Mouse (Mus musculus) limb, embryonic 14.5 days (tissue): ENCODE results near the gene Nefh. TPM values are rescaled to one million over a fixed set of nuclear protein-coding genes. Genes with fewer than 3 reads are reported as not detected.
A peak's percentile ranks its signal among the peaks of the same experiment; 100 is the strongest.

Experiments used
- ATAC-seq: fragments of 200-750 bp; cut with Nextera tagmentation; 2 replicates; pipeline ENCODE4 v1.8.0; 2017; ENCODE audit warnings: low read depth, moderate number of reproducible peaks, moderate TSS enrichment; ENCODE audit not compliant: low FRiP score
- DNase-seq: peaks from one replicate; pipeline ENCODE4 v3.0.0-alpha.2; 2015; ENCODE audit warnings: low spot score
- H3K27ac ChIP-seq: fragments of 300-500 bp; sonication (generic); replicated peaks from 2 replicates; pipeline ENCODE4 v1.5.1; 2014; ENCODE audit warnings: low read depth, mild to moderate bottlenecking, low read length, moderate library complexity, mixed read lengths
- H3K27me3 ChIP-seq: fragments of 300-500 bp; sonication (generic); 2 replicates; pipeline ENCODE4 v1.6.1; 2014; ENCODE audit warnings: low read length, mixed read lengths; ENCODE audit not compliant: control insufficient read depth, insufficient read depth
- H3K36me3 ChIP-seq: fragments of 300-500 bp; sonication (generic); 2 replicates; pipeline ENCODE4 v1.6.1; 2014; ENCODE audit warnings: mild to moderate bottlenecking, low read length, moderate library complexity, mixed read lengths; ENCODE audit not compliant: control insufficient read depth, insufficient read depth
- H3K4me1 ChIP-seq: fragments of 300-500 bp; sonication (generic); 2 replicates; pipeline ENCODE4 v1.6.1; 2014; ENCODE audit warnings: antibody characterized with exemption, low read length, mixed read lengths; ENCODE audit not compliant: control insufficient read depth, insufficient read depth
- H3K4me2 ChIP-seq: fragments of 300-500 bp; sonication (generic); replicated peaks from 2 replicates; pipeline ENCODE4 v1.6.1; 2014; ENCODE audit warnings: low read depth, mild to moderate bottlenecking, low read length, moderate library complexity; ENCODE audit not compliant: severe bottlenecking
- H3K4me3 ChIP-seq: fragments of 300-500 bp; sonication (generic); replicated peaks from 2 replicates; pipeline ENCODE4 v1.5.1; 2014; ENCODE audit warnings: low read length
- H3K9ac ChIP-seq: fragments of 300-500 bp; sonication (generic); 2 replicates; pipeline ENCODE4 v1.6.1; 2014; ENCODE audit warnings: mild to moderate bottlenecking, low read depth, low read length, moderate library complexity; ENCODE audit not compliant: severe bottlenecking
- H3K9me3 ChIP-seq: fragments of 300-500 bp; sonication (generic); 2 replicates; pipeline ENCODE4 v1.6.1; 2016; ENCODE audit warnings: low read length; ENCODE audit not compliant: control insufficient read depth
- POLR2A ChIP-seq: fragments of 200-500 bp; IDR thresholded peaks from 2 replicates; pipeline ENCODE4 v1.8.0; 2012; ENCODE audit warnings: inconsistent platforms, mild to moderate bottlenecking, moderate library complexity, borderline replicate concordance; ENCODE audit not compliant: insufficient read depth, insufficient read length; ENCODE audit errors: extremely low read depth
- WGBS: fragments of 180-500 bp; shearing (Covaris S2); extraction: QIAGEN DNeasy Blood & Tissue Kit; methylation state at CpG from one replicate; pipeline ENCODE4 v1.1.7; 2014; 5-methylcytosine and 5-hydroxymethylcytosine counted together
- microRNA-seq: library from miRNA; unstranded; fragments of <30 nt; microRNA quantifications from one replicate; pipeline ENCODE4, GENCODE M21; 2016
- polyA plus RNA-seq, 2 experiments: library from polyadenylated mRNA; depleted of rRNA in 1 of 2; stranded (reverse) in 1 of 2; unstranded in 1 of 2; fragments of >200 nt; fragmentation: Nextera tagmentation in 1 of 2; extraction: Ambion mirVana in 1 of 2; gene quantifications; 2 replicates each; pipeline versions ENCODE4 v1.2.1 to v1.2.3; 2012 to 2014

Nefh gene
- polyA plus RNA-seq, 2 experiments, result 0.23 to 0.28 TPM

GRCm38 (mm10) chr11:4894848-4895816, 52.7 kb downstream of the Nefh start, which contains the start of gene Thoc5:
Gene Thoc5, plus strand, starts transcription at chr11:4895320.
- WGBS, result 4% methylated on average over 49 of the region's 52 CpGs
- Histone ChIP-seq H3K27me3 (no peaks in the 10 kb centered on the region), H3K36me3 (peaks cover 35% of the 10 kb centered on the region), H3K9me3 (no peaks in the 10 kb centered on the region), H3K27ac (peak within 1 kb of the TSS; percentile 45; the same call in 1 of the 2 replicates), H3K4me1 (peaks cover 5% of the 10 kb centered on the region), H3K4me2 (peak within 1 kb of the TSS; percentile 85), H3K4me3 (peak within 1 kb of the TSS; percentile 79), H3K9ac (peak within 1 kb of the TSS; percentile 73)
- ATAC-seq, result peak; percentile 91
- peak; percentile 79 for DNase-seq
- TF ChIP-seq POLR2A, result peak; percentile 69; the same call in 1 of the 2 replicates

Small RNA genes lying within 50 kb of the gene (microRNA-seq; reads per million reads assigned to microRNA genes)
- gene Mir6918, result not detected

Other genes with a start within 250 kb of the Nefh start
- 607 and 868 TPM in 2 replicates for gene Uqcr10, start 243.7 kb downstream of the Nefh start, polyA plus RNA-seq (2012; rRNA removed)
- gene Uqcr10, start 243.7 kb downstream of the Nefh start, polyA plus RNA-seq (2014; fragmentation: Nextera tagmentation; extraction: Ambion mirVana), result 681 and 756 TPM in 2 replicates
- gene Zmat5, start 243.4 kb downstream of the Nefh start, polyA plus RNA-seq (2012; rRNA removed), result 42.1 TPM in 2 replicates
- gene Zmat5, start 243.4 kb downstream of the Nefh start, polyA plus RNA-seq (2014; fragmentation: Nextera tagmentation; extraction: Ambion mirVana), result 56.4 and 61.3 TPM in 2 replicates
- gene Cabp7, start 201.3 kb downstream of the Nefh start, polyA plus RNA-seq (2012; rRNA removed), result 0.10 and 0.14 TPM in 2 replicates
- 0.12 and 0.17 TPM in 2 replicates for gene Cabp7, start 201.3 kb downstream of the Nefh start, polyA plus RNA-seq (2014; fragmentation: Nextera tagmentation; extraction: Ambion mirVana)
- gene Nf2, start 98.5 kb downstream of the Nefh start, polyA plus RNA-seq (2012; rRNA removed), result 64.9 and 71.5 TPM in 2 replicates
- 37.7 and 44.8 TPM in 2 replicates for gene Nf2, start 98.5 kb downstream of the Nefh start, polyA plus RNA-seq (2014; fragmentation: Nextera tagmentation; extraction: Ambion mirVana)
- gene Nipsnap1, start 74.1 kb downstream of the Nefh start, polyA plus RNA-seq (2012; rRNA removed), result 34.7 and 38.0 TPM in 2 replicates
- gene Nipsnap1, start 74.1 kb downstream of the Nefh start, polyA plus RNA-seq (2014; fragmentation: Nextera tagmentation; extraction: Ambion mirVana), result 42.9 and 53.8 TPM in 2 replicates
- 32.0 and 39.0 TPM in 2 replicates for gene Thoc5, start 52.7 kb downstream of the Nefh start, polyA plus RNA-seq (2012; rRNA removed)
- 34.0 and 36.5 TPM in 2 replicates for gene Thoc5, start 52.7 kb downstream of the Nefh start, polyA plus RNA-seq (2014; fragmentation: Nextera tagmentation; extraction: Ambion mirVana)
- gene Ap1b1, start 38.8 kb upstream of the Nefh start, polyA plus RNA-seq (2012; rRNA removed), result 52.0 and 59.8 TPM in 2 replicates
- 49.0 and 51.3 TPM in 2 replicates for gene Ap1b1, start 38.8 kb upstream of the Nefh start, polyA plus RNA-seq (2014; fragmentation: Nextera tagmentation; extraction: Ambion mirVana)
- 8.6 and 11.2 TPM in 2 replicates for gene Rasl10a, start 110.1 kb upstream of the Nefh start, polyA plus RNA-seq (2012; rRNA removed)
- 5.9 and 6.6 TPM in 2 replicates for gene Rasl10a, start 110.1 kb upstream of the Nefh start, polyA plus RNA-seq (2014; fragmentation: Nextera tagmentation; extraction: Ambion mirVana)
- 41.4 and 54.1 TPM in 2 replicates for gene Gas2l1, start 117.3 kb upstream of the Nefh start, polyA plus RNA-seq (2012; rRNA removed)
- 38.0 and 43.9 TPM in 2 replicates for gene Gas2l1, start 117.3 kb upstream of the Nefh start, polyA plus RNA-seq (2014; fragmentation: Nextera tagmentation; extraction: Ambion mirVana)
- gene Rhbdd3, start 150.9 kb upstream of the Nefh start, polyA plus RNA-seq (2012; rRNA removed), result 48.1 and 63.9 TPM in 2 replicates
- 24.6 and 27.4 TPM in 2 replicates for gene Rhbdd3, start 150.9 kb upstream of the Nefh start, polyA plus RNA-seq (2014; fragmentation: Nextera tagmentation; extraction: Ambion mirVana)
- gene Ewsr1, start 151.2 kb upstream of the Nefh start, polyA plus RNA-seq (2012; rRNA removed), result 828 and 880 TPM in 2 replicates
- gene Ewsr1, start 151.2 kb upstream of the Nefh start, polyA plus RNA-seq (2014; fragmentation: Nextera tagmentation; extraction: Ambion mirVana), result 357 and 409 TPM in 2 replicates
- gene Emid1, start 204.2 kb upstream of the Nefh start, polyA plus RNA-seq (2012; rRNA removed), result 25.3 and 25.7 TPM in 2 replicates
- gene Emid1, start 204.2 kb upstream of the Nefh start, polyA plus RNA-seq (2014; fragmentation: Nextera tagmentation; extraction: Ambion mirVana), result 30.9 and 32.2 TPM in 2 replicates